Mouse (Mus musculus): ENCODE results near the gene Nup98.

DNA sequence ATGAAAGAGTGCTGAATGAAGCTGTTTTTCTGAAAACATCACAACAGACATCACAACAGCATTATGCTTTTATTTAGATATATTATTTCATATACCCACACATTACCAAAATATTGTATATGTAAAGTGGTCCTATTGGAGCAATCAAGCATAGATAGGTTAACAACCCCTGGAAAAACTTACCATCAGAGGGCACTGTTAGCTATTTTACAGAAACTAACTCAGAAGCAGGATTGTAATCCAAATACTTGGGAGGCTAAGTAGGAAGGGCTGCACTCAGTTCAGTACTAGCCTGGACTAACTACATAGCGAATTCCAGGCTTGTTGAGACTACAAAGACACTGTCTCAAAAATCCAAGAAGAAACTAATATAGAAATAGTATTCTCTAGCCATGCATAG, 17.6 kb downstream of the Nup98 start:
- no peak for TF ChIP-seq CTCF (IDR thresholded peaks at IDR 0.05; ENCODE audit: control insufficient read depth, insufficient read depth, low read length)
- TF ChIP-seq POLR2A (IDR thresholded peaks at IDR 0.05; ENCODE audit: borderline replicate concordance, control insufficient read depth, low read depth, low read length) = no peak

All from bone marrow, adult 2 months (tissue).